Mouse (Mus musculus): ENCODE measurements around the gene Spint2. TPM values are rescaled to one million over a fixed set of nuclear protein-coding genes. Genes with fewer than 3 reads are reported as not detected.

The Spint2 gene
- polyA plus RNA-seq, 1 experiment from 2014 or later: 309 TPM

GRCm38 (mm10) chr7:29287481-29287880 lies 5.8 kb upstream of the Spint2 start:
- H3K4me1 ChIP-seq (replicated peaks; ENCODE audit: control insufficient read depth, insufficient read depth, low read length): peaks cover 14% of the 10 kb centered on the region
- ATAC-seq (ENCODE audit: low read depth): no peak
- H3K4me2 ChIP-seq (ENCODE audit: low read depth, low read length): no peak overlapping the region
- H3K27me3 ChIP-seq (ENCODE audit: control insufficient read depth, insufficient read depth, low read depth, low read length): peaks cover under 1% of the 10 kb centered on the region; the same call in 1 of the 2 replicates
- no peak overlapping the region for H3K4me3 ChIP-seq (ENCODE audit: low read length)
- H3K36me3 ChIP-seq (ENCODE audit: control insufficient read depth, insufficient read depth, low read length): no peaks in the 10 kb centered on the region; the same call in 1 of the 2 replicates
- 83% methylated on average over 7 of the region's 7 CpGs for WGBS
- H3K9me3 ChIP-seq (ENCODE audit: control insufficient read depth, low read length): no peaks in the 10 kb centered on the region
- no peak overlapping the region for H3K27ac ChIP-seq (ENCODE audit: low read length)
- no peak overlapping the region for H3K9ac ChIP-seq (ENCODE audit: low read length)

- no peak overlapping the region for H3K9ac ChIP-seq (ENCODE audit: low read length)
- H3K36me3 ChIP-seq (ENCODE audit: control insufficient read depth, insufficient read depth, low read length): no peaks in the 10 kb centered on the region
- H3K27ac ChIP-seq (ENCODE audit: low read length): no peak overlapping the region
- H3K4me3 ChIP-seq (ENCODE audit: low read length): no peak overlapping the region
- no peak overlapping the region for H3K4me2 ChIP-seq (ENCODE audit: low read depth, low read length)
- ATAC-seq (ENCODE audit: low read depth): no peak
- no peaks in the 10 kb centered on the region for H3K9me3 ChIP-seq (ENCODE audit: control insufficient read depth, low read length)
- peaks cover 16% of the 10 kb centered on the region for H3K4me1 ChIP-seq (replicated peaks; ENCODE audit: control insufficient read depth, insufficient read depth, low read length)
- 92% methylated on average over 6 of the region's 6 CpGs for WGBS
- peaks cover 11% of the 10 kb centered on the region for H3K27me3 ChIP-seq (ENCODE audit: control insufficient read depth, insufficient read depth, low read depth, low read length)
Observed at GRCm38 (mm10) chr7:29284523-29284922, 2.8 kb upstream of the Spint2 start.

- no peak overlapping the region for H3K27ac ChIP-seq (ENCODE audit: low read length)
- H3K4me1 ChIP-seq (replicated peaks; ENCODE audit: control insufficient read depth, insufficient read depth, low read length): peaks cover 16% of the 10 kb centered on the region
- H3K4me2 ChIP-seq (ENCODE audit: low read depth, low read length): no peak overlapping the region
- H3K36me3 ChIP-seq (ENCODE audit: control insufficient read depth, insufficient read depth, low read length): no peaks in the 10 kb centered on the region
- ATAC-seq (ENCODE audit: low read depth): no peak
- peaks cover 11% of the 10 kb centered on the region for H3K27me3 ChIP-seq (ENCODE audit: control insufficient read depth, insufficient read depth, low read depth, low read length)
- H3K9me3 ChIP-seq (ENCODE audit: control insufficient read depth, low read length): no peaks in the 10 kb centered on the region
- WGBS: 80% methylated on average over 4 of the region's 4 CpGs
- no peak overlapping the region for H3K9ac ChIP-seq (ENCODE audit: low read length)
- no peak overlapping the region for H3K4me3 ChIP-seq (ENCODE audit: low read length)
Observed at GRCm38 (mm10) chr7:29283876-29284275, 2.2 kb upstream of the Spint2 start.

GRCm38 (mm10) chr7:29282074-29282554 lies 402 bp upstream of the Spint2 start:
- ATAC-seq (ENCODE audit: low read depth): peak; percentile 52
- H3K36me3 ChIP-seq (ENCODE audit: control insufficient read depth, insufficient read depth, low read length): no peaks in the 10 kb centered on the region
- H3K4me2 ChIP-seq (ENCODE audit: low read depth, low read length): peak overlapping the region; percentile 83
- WGBS: 5% methylated on average over 21 of the region's 21 CpGs
- H3K27me3 ChIP-seq (ENCODE audit: control insufficient read depth, insufficient read depth, low read depth, low read length): peaks cover 11% of the 10 kb centered on the region
- H3K4me1 ChIP-seq (replicated peaks; ENCODE audit: control insufficient read depth, insufficient read depth, low read length): peaks cover 9% of the 10 kb centered on the region
- peak overlapping the region; percentile 68 for H3K4me3 ChIP-seq (ENCODE audit: low read length)
- H3K9ac ChIP-seq (ENCODE audit: low read length): peak overlapping the region; percentile 82
- no peak overlapping the region for H3K27ac ChIP-seq (ENCODE audit: low read length)
- H3K9me3 ChIP-seq (ENCODE audit: control insufficient read depth, low read length): no peaks in the 10 kb centered on the region

GRCm38 (mm10) chr7:29280801-29281200 lies 911 bp downstream of the Spint2 start:
- 11% methylated on average over 13 of the region's 13 CpGs for WGBS
- H3K4me1 ChIP-seq (replicated peaks; ENCODE audit: control insufficient read depth, insufficient read depth, low read length): peaks cover 11% of the 10 kb centered on the region
- no peaks in the 10 kb centered on the region for H3K9me3 ChIP-seq (ENCODE audit: control insufficient read depth, low read length)
- no peak for ATAC-seq (ENCODE audit: low read depth)
- H3K4me2 ChIP-seq (ENCODE audit: low read depth, low read length): peak overlapping the region; percentile 83
- H3K27me3 ChIP-seq (ENCODE audit: control insufficient read depth, insufficient read depth, low read depth, low read length): peaks cover 11% of the 10 kb centered on the region
- no peaks in the 10 kb centered on the region for H3K36me3 ChIP-seq (ENCODE audit: control insufficient read depth, insufficient read depth, low read length)
- H3K4me3 ChIP-seq (ENCODE audit: low read length): peak overlapping the region; percentile 68
- peak overlapping the region; percentile 82 for H3K9ac ChIP-seq (ENCODE audit: low read length)
- no peak overlapping the region; the same call in 1 of the 2 replicates for H3K27ac ChIP-seq (ENCODE audit: low read length)

GRCm38 (mm10) chr7:29279924-29280323 lies 1.8 kb downstream of the Spint2 start:
- H3K9me3 ChIP-seq (ENCODE audit: control insufficient read depth, low read length): no peaks in the 10 kb centered on the region
- peaks cover 11% of the 10 kb centered on the region for H3K27me3 ChIP-seq (ENCODE audit: control insufficient read depth, insufficient read depth, low read depth, low read length)
- H3K4me1 ChIP-seq (replicated peaks; ENCODE audit: control insufficient read depth, insufficient read depth, low read length): peaks cover 11% of the 10 kb centered on the region
- H3K27ac ChIP-seq (ENCODE audit: low read length): no peak overlapping the region
- peak overlapping the region; percentile 83 for H3K4me2 ChIP-seq (ENCODE audit: low read depth, low read length)
- peak overlapping the region; percentile 26; the same call in 1 of the 2 replicates for H3K9ac ChIP-seq (ENCODE audit: low read length)
- H3K4me3 ChIP-seq (ENCODE audit: low read length): peak overlapping the region; percentile 68
- 54% methylated on average over 8 of the region's 8 CpGs for WGBS
- ATAC-seq (ENCODE audit: low read depth): no peak
- H3K36me3 ChIP-seq (ENCODE audit: control insufficient read depth, insufficient read depth, low read length): no peaks in the 10 kb centered on the region

- Histone ChIP-seq H3K36me3 (ENCODE audit: control insufficient read depth, insufficient read depth, low read length) (no peaks in the 10 kb centered on the region), H3K27ac (ENCODE audit: low read length) (no peak overlapping the region), H3K4me3 (ENCODE audit: low read length) (peak overlapping the region; percentile 68; the same call in 1 of the 2 replicates), H3K27me3 (ENCODE audit: control insufficient read depth, insufficient read depth, low read depth, low read length) (peaks cover 11% of the 10 kb centered on the region), H3K4me1 (replicated peaks; ENCODE audit: control insufficient read depth, insufficient read depth, low read length) (peaks cover 11% of the 10 kb centered on the region), H3K9ac (ENCODE audit: low read length) (no peak overlapping the region), H3K4me2 (ENCODE audit: low read depth, low read length) (peak overlapping the region; percentile 83), H3K9me3 (ENCODE audit: control insufficient read depth, low read length) (no peaks in the 10 kb centered on the region)
- no peak for ATAC-seq (ENCODE audit: low read depth)
Observed at GRCm38 (mm10) chr7:29279261-29279660, 2.5 kb downstream of the Spint2 start.

- ATAC-seq (ENCODE audit: low read depth): no peak
- Histone ChIP-seq H3K4me3 (ENCODE audit: low read length) (no peak overlapping the region), H3K4me1 (replicated peaks; ENCODE audit: control insufficient read depth, insufficient read depth, low read length) (peaks cover 13% of the 10 kb centered on the region), H3K27me3 (ENCODE audit: control insufficient read depth, insufficient read depth, low read depth, low read length) (peaks cover 11% of the 10 kb centered on the region), H3K36me3 (ENCODE audit: control insufficient read depth, insufficient read depth, low read length) (no peaks in the 10 kb centered on the region), H3K9me3 (ENCODE audit: control insufficient read depth, low read length) (no peaks in the 10 kb centered on the region), H3K4me2 (ENCODE audit: low read depth, low read length) (no peak overlapping the region), H3K9ac (ENCODE audit: low read length) (no peak overlapping the region), H3K27ac (ENCODE audit: low read length) (no peak overlapping the region)
- WGBS: 70% methylated on average over 4 of the region's 4 CpGs
Observed at GRCm38 (mm10) chr7:29277510-29277909, 4.2 kb downstream of the Spint2 start.

GRCm38 (mm10) chr7:29276715-29277114 lies 5.0 kb downstream of the Spint2 start:
- Histone ChIP-seq H3K4me1 (replicated peaks; ENCODE audit: control insufficient read depth, insufficient read depth, low read length) (peaks cover 9% of the 10 kb centered on the region), H3K27ac (ENCODE audit: low read length) (no peak overlapping the region), H3K4me3 (ENCODE audit: low read length) (no peak overlapping the region), H3K4me2 (ENCODE audit: low read depth, low read length) (no peak overlapping the region), H3K27me3 (ENCODE audit: control insufficient read depth, insufficient read depth, low read depth, low read length) (peaks cover 6% of the 10 kb centered on the region), H3K36me3 (ENCODE audit: control insufficient read depth, insufficient read depth, low read length) (no peaks in the 10 kb centered on the region), H3K9ac (ENCODE audit: low read length) (no peak overlapping the region), H3K9me3 (ENCODE audit: control insufficient read depth, low read length) (no peaks in the 10 kb centered on the region)
- 68% methylated on average over 5 of the region's 5 CpGs for WGBS
- no peak for ATAC-seq (ENCODE audit: low read depth)

All from lung, embryonic 16.5 days (tissue).